Mouse (Mus musculus) liver, adult 2 months (tissue): ENCODE results near the gene Trap1. TPM values are rescaled to one million over a fixed set of nuclear protein-coding genes. Genes with fewer than 3 reads are reported as not detected.

ENCODE experiments used
- DNase-seq: peaks from one replicate; pipeline ENCODE4 v3.0.0-alpha.2; 2011; ENCODE audit warnings: low read depth, low spot score; ENCODE audit errors: extremely low read depth
- H3K27ac ChIP-seq: fragments of 200-500 bp; replicated peaks from 2 replicates; pipeline ENCODE4 v1.5.1; 2012; ENCODE audit warnings: low read depth, mild to moderate bottlenecking, control low read depth, inconsistent platforms, low read length; ENCODE audit not compliant: insufficient read depth
- H3K27me3 ChIP-seq: fragments of 200-500 bp; 2 replicates; pipeline ENCODE4 v1.6.1; 2012; ENCODE audit warnings: mild to moderate bottlenecking, moderate library complexity, low read length, inconsistent platforms; ENCODE audit not compliant: control insufficient read depth, insufficient read depth
- H3K36me3 ChIP-seq: fragments of 200-500 bp; 2 replicates; pipeline ENCODE4 v1.6.1; 2012; ENCODE audit warnings: low read length, inconsistent platforms; ENCODE audit not compliant: control insufficient read depth, insufficient read depth
- H3K4me1 ChIP-seq: fragments of 200-500 bp; 2 replicates; pipeline ENCODE4 v1.6.1; 2011; ENCODE audit warnings: low read length; ENCODE audit not compliant: control insufficient read depth, insufficient read depth
- H3K4me3 ChIP-seq: fragments of 200-500 bp; 2 replicates; pipeline ENCODE4 v1.5.1; 2011; ENCODE audit warnings: low read depth, mild to moderate bottlenecking, control low read depth, low read length, moderate library complexity; ENCODE audit not compliant: insufficient read depth
- H3K79me2 ChIP-seq: fragments of 200-500 bp; 2 replicates; pipeline ENCODE4 v1.6.1; 2012; ENCODE audit warnings: inconsistent platforms, mild to moderate bottlenecking, low read length, moderate library complexity; ENCODE audit not compliant: control insufficient read depth, insufficient read depth
- H3K9ac ChIP-seq: fragments of 200-500 bp; 2 replicates; pipeline ENCODE4 v1.6.1; 2012; ENCODE audit warnings: low read depth, mild to moderate bottlenecking, control low read depth, inconsistent platforms, low read length
- CTCF ChIP-seq: fragments of 200-500 bp; IDR thresholded peaks from 2 replicates; pipeline ENCODE4 v1.5.1; 2011; ENCODE audit warnings: low read depth, low read length, control low read depth
- POLR2A ChIP-seq: fragments of 200-500 bp; IDR thresholded peaks from 2 replicates; pipeline ENCODE4 v1.6.1; 2011; ENCODE audit warnings: low read length, control low read depth; ENCODE audit not compliant: insufficient read depth; ENCODE audit errors: extremely low read depth
- WGBS: fragments of 180-500 bp; shearing (Covaris S2); methylation state at CpG from one replicate; pipeline ENCODE4 v1.1.7; 2018; 5-methylcytosine and 5-hydroxymethylcytosine counted together
- polyA plus RNA-seq: library from polyadenylated mRNA; depleted of rRNA; stranded (reverse); fragments of >200 nt; gene quantifications from 2 replicates; pipeline ENCODE4 v1.2.3, GENCODE M21; 2012; rRNA removed
- total RNA-seq: library from RNA; depleted of rRNA; stranded (reverse); fragments of >200 nt; gene quantifications from 2 replicates; pipeline ENCODE4 v1.2.3, GENCODE M21; 2014; rRNA removed

Gene Trap1
- total and polyA plus RNA-seq, 2 experiments: 151 to 179 TPM

DNA sequence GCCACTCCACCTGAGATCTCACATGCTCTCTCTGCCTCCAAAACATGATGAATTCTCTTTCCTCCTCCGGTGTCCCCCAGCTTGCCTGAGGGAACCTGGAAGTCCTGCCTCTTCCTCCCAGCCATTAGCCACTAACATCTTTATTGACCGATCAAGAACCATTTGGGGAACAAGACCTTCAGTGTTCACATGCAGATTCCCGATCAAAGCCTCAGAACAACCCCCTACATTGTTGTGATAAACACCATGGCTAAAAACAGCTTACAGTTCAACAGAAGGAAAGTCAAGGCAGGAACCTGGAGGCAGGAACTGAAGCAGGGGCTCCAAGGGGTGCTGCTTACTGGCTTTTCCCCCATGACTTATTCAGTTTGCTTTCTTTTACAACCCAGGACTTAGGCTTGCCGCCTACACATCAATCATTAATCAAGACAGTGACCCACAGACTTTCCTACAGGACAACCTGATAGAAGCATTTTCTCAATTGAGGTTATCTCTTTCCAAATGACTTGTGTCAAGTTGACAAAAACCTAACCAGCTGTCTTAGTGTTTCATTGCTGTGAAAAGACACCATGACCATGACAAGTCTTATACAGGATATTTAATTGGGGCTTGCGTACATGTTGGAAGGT, 63.5 kb downstream of the Trap1 start:
- Histone ChIP-seq H3K27me3 (no peaks in the 10 kb centered on the region), H3K79me2 (no peaks in the 10 kb centered on the region), H3K4me1 (no peaks in the 10 kb centered on the region), H3K36me3 (no peaks in the 10 kb centered on the region), H3K9ac (no peak overlapping the region), H3K4me3 (no peak overlapping the region), H3K27ac (no peak overlapping the region)
- DNase-seq: no peak
- TF ChIP-seq CTCF (no peak), POLR2A (no peak)
- WGBS: 83% methylated on average over 5 of the region's 5 CpGs

DNA sequence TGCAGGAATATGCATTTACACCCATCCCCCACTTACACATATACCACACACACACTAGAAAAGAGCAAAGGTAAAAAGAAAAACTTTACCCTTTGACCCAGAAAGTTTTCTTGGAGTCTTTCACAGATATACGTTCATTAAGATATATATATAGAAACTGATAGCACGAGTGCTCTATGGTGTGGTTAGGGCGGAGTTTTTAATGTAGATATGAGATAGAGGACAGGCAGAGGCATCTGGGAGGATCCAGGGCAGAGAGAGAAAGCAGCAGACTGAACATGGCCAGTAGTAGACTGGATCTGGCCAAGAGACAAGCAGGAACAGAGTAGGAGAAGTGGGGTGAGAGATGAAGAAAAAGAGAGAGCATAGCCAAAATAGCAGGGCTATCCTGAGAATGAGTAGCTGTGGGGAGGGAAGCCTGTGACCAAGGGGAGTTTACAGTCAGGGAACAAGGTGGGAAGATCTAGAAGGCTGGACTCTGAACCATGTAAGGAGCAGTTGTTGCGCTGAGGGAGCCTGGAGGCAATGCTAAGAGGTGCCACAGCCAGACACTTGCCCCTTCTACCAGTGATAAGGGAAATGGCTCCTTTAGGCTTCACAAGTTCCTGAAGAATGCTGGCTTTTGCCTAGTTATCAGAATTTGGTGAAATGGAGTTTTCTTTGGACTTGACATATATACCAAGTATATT, 64.6 kb downstream of the Trap1 start:
- 57% methylated on average over 4 of the region's 4 CpGs for WGBS
- H3K27ac ChIP-seq: no peak overlapping the region
- H3K4me3 ChIP-seq: no peak overlapping the region
- DNase-seq: no peak
- no peak overlapping the region for H3K9ac ChIP-seq
- no peaks in the 10 kb centered on the region for H3K79me2 ChIP-seq
- no peaks in the 10 kb centered on the region for H3K36me3 ChIP-seq
- no peaks in the 10 kb centered on the region for H3K27me3 ChIP-seq
- no peak for TF ChIP-seq POLR2A
- TF ChIP-seq CTCF: no peak
- no peaks in the 10 kb centered on the region for H3K4me1 ChIP-seq

DNA sequence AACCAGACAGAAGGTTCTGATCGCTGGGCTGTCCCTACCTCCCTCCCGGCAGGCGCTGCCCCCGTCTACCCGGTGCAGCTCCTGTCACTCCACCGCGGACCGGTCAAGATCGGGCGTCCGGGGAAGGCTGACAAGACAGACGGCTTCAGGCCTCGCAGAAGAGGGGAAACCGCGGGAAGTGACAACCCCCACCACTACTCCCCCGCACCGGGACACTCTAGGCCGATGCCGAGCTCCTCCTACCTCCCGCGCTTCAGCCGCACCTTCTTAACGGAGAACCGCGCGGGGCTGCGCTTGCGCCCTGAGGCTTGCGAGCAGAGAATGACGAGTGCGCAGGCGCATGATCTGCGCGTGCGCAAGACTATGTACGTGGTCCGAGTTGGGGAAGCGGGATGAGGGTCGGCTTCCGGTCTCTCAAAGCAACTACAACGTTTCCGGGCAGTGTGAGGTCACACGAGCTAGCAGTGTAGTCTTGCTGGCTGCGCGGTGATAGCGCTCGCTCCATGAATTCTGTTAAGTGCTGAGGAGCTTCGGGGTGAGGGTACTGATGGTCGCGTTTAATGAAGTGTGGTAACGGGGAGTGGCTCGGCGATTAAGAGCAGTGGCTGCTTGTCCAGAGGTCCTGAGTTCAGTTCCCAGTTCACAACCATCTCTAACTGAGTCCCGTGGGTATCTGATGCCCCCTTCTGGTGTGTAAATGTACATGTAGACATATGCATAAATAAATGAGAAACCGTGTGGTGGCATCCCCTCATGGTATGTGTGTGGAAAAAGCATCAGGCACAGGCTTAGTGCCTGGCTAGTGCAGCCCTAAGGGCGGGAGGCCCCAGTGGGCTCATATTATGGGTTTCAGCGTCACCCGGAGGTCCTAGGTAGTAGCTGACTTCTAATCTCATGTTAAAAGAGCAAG, 73.9 kb downstream of the Trap1 start, which contains the start of gene Slx4:
TSS of gene Slx4 (minus strand) at position 282 of the 910 bp plus-strand sequence.
- Histone ChIP-seq H3K4me1 (peaks cover 5% of the 10 kb centered on the region; the same call in 1 of the 2 replicates), H3K79me2 (no peaks in the 10 kb centered on the region), H3K27me3 (no peaks in the 10 kb centered on the region), H3K27ac (peak within 1 kb of the TSS; percentile 53), H3K4me3 (peak within 1 kb of the TSS; percentile 77), H3K36me3 (peaks cover 6% of the 10 kb centered on the region; the same call in 1 of the 2 replicates), H3K9ac (peak within 1 kb of the TSS; percentile 75)
- peak; percentile 75; the same call in 1 of the 2 replicates for TF ChIP-seq POLR2A
- 0 out of 2 replicates have a peak, but pooled peaks have one; percentile 12 for TF ChIP-seq CTCF
- DNase-seq: peak; percentile 83
- WGBS: 2% methylated on average over 58 of the region's 58 CpGs

Other genes with a start within 250 kb of the Trap1 start
- not detected in 2 replicates for gene Olfr15, start 246.9 kb downstream of the Trap1 start, total RNA-seq
- not detected in 2 replicates for gene Olfr15, start 246.9 kb downstream of the Trap1 start, polyA plus RNA-seq
- gene Zfp174, start 230.6 kb downstream of the Trap1 start, total RNA-seq: 1.3 and 1.5 TPM in 2 replicates
- 0.71 and 0.73 TPM in 2 replicates for gene Zfp174, start 230.6 kb downstream of the Trap1 start, polyA plus RNA-seq
- 32.0 and 43.4 TPM in 2 replicates for gene Naa60, start 205.5 kb downstream of the Trap1 start, total RNA-seq
- gene Naa60, start 205.5 kb downstream of the Trap1 start, polyA plus RNA-seq: 83.0 and 88.5 TPM in 2 replicates
- gene Zfp597, start 193.3 kb downstream of the Trap1 start, total RNA-seq: 8.5 and 10.1 TPM in 2 replicates
- 1.6 and 2.1 TPM in 2 replicates for gene Zfp597, start 193.3 kb downstream of the Trap1 start, polyA plus RNA-seq
- gene Gm20695, start 193.2 kb downstream of the Trap1 start, total RNA-seq: 0.40 and 0.46 TPM in 2 replicates
- 0.13 and 0.19 TPM in 2 replicates for gene Gm20695, start 193.2 kb downstream of the Trap1 start, polyA plus RNA-seq
- gene 1700037C18Rik, start 169.1 kb downstream of the Trap1 start, total RNA-seq: 0.40 and 0.46 TPM in 2 replicates
- gene 1700037C18Rik, start 169.1 kb downstream of the Trap1 start, polyA plus RNA-seq: 1.4 and 1.5 TPM in 2 replicates
- gene Cluap1, start 169.0 kb downstream of the Trap1 start, total RNA-seq: 5.0 and 5.4 TPM in 2 replicates
- gene Cluap1, start 169.0 kb downstream of the Trap1 start, polyA plus RNA-seq: 2.5 and 2.7 TPM in 2 replicates
- gene Nlrc3, start 101.2 kb downstream of the Trap1 start, total RNA-seq: 0.18 and 0.20 TPM in 2 replicates
- gene Nlrc3, start 101.2 kb downstream of the Trap1 start, polyA plus RNA-seq: 0.29 and 0.67 TPM in 2 replicates
- 2.6 and 3.4 TPM in 2 replicates for gene Slx4, start 74.1 kb downstream of the Trap1 start, total RNA-seq
- gene Slx4, start 74.1 kb downstream of the Trap1 start, polyA plus RNA-seq: 2.7 and 6.6 TPM in 2 replicates
- 0.13 TPM in 1 of 2 replicates, not detected in the other for gene Dnase1, start 40.9 kb downstream of the Trap1 start, total RNA-seq
- gene Dnase1, start 40.9 kb downstream of the Trap1 start, polyA plus RNA-seq: 0.16 and 0.24 TPM in 2 replicates
- 10.1 and 15.2 TPM in 2 replicates for gene Crebbp, start 136.2 kb upstream of the Trap1 start, total RNA-seq
- 7.0 and 8.4 TPM in 2 replicates for gene Crebbp, start 136.2 kb upstream of the Trap1 start, polyA plus RNA-seq